Mouse (Mus musculus) olfactory bulb, adult 2 months (tissue): Measurements from ENCODE around the gene Pigh.

Experiments
- CTCF ChIP-seq: fragments of 200-500 bp; IDR thresholded peaks from 2 replicates; pipeline ENCODE4 v1.5.1; 2012; ENCODE audit warnings: low read depth, mild to moderate bottlenecking, low read length, moderate library complexity; ENCODE audit not compliant: insufficient read depth
- POLR2A ChIP-seq: fragments of 200-500 bp; IDR thresholded peaks from 2 replicates; pipeline ENCODE4 v1.6.1; 2012; ENCODE audit warnings: mild to moderate bottlenecking, low read depth, low read length, moderate library complexity; ENCODE audit not compliant: insufficient read depth

DNA sequence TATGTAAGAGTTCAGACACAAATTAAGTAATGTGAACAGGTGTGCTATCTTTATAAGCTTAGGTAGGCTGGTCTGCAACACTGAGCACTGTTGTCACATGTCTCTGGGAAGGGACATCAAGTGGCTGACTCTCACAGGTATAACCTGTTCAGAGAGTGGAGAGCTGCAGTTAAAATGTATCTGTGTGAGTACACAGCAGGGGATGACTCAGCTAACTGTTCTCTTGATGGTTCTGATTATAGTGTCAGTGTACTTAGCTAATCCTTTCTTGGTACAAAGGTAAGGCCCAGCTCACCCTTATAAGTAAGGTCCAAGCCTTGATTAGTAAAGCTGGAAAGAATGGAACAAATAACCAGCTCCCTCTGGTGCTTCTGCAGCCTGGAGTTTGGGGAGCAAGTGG, 48.0 kb downstream of the Pigh start:
- TF ChIP-seq POLR2A: no peak
- no peak for TF ChIP-seq CTCF
